Mouse (Mus musculus) limb, embryonic 12.5 days (tissue): Measurements from ENCODE around the gene 1500011B03Rik. TPM values are rescaled to one million over a fixed set of nuclear protein-coding genes. Genes with fewer than 3 reads are reported as not detected.

Source experiments
- ATAC-seq: fragments of 200-750 bp; cut with Nextera tagmentation; 2 replicates; pipeline ENCODE4 v1.8.0; 2017; ENCODE audit warnings: low read depth, moderate TSS enrichment; ENCODE audit not compliant: insufficient number of reproducible peaks, insufficient read depth, low FRiP score, low TSS enrichment
- H3K27ac ChIP-seq: fragments of 300-500 bp; sonication (generic); 2 replicates; pipeline ENCODE4 v1.5.1; 2016; ENCODE audit warnings: mild to moderate bottlenecking, moderate library complexity
- H3K27me3 ChIP-seq: fragments of 300-500 bp; sonication (generic); 2 replicates; pipeline ENCODE4 v1.6.1; 2016; ENCODE audit warnings: mild to moderate bottlenecking, moderate library complexity
- H3K36me3 ChIP-seq: fragments of 300-500 bp; sonication (generic); 2 replicates; pipeline ENCODE4 v1.6.1; 2016; ENCODE audit warnings: mild to moderate bottlenecking, moderate library complexity
- H3K4me1 ChIP-seq: fragments of 300-500 bp; sonication (generic); replicated peaks from 2 replicates; pipeline ENCODE4 v1.6.1; 2016
- H3K4me2 ChIP-seq: fragments of 300-500 bp; sonication (generic); 2 replicates; pipeline ENCODE4 v1.6.1; 2016; ENCODE audit warnings: mild to moderate bottlenecking, moderate library complexity
- H3K4me3 ChIP-seq: fragments of 300-500 bp; sonication (generic); replicated peaks from 2 replicates; pipeline ENCODE4 v1.5.1; 2016; ENCODE audit warnings: mild to moderate bottlenecking
- H3K9ac ChIP-seq: fragments of 300-500 bp; sonication (generic); replicated peaks from 2 replicates; pipeline ENCODE4 v1.6.1; 2016; ENCODE audit warnings: mild to moderate bottlenecking, moderate library complexity
- H3K9me3 ChIP-seq: fragments of 300-500 bp; sonication (generic); 2 replicates; pipeline ENCODE4 v1.6.1; 2016; ENCODE audit warnings: mild to moderate bottlenecking, moderate library complexity
- WGBS: fragments of 180-500 bp; shearing (Covaris S2); methylation state at CpG from one replicate; pipeline ENCODE4 v1.1.7; 2016; 5-methylcytosine and 5-hydroxymethylcytosine counted together
- polyA plus RNA-seq: library from polyadenylated mRNA; unstranded; fragments of >200 nt; fragmentation: Nextera tagmentation; extraction: Ambion mirVana; gene quantifications from 2 replicates; pipeline ENCODE4 v1.2.1, GENCODE M21; 2016

1500011B03Rik gene
- polyA plus RNA-seq, 1 experiment from 2014 or later, result 95.7 TPM

DNA sequence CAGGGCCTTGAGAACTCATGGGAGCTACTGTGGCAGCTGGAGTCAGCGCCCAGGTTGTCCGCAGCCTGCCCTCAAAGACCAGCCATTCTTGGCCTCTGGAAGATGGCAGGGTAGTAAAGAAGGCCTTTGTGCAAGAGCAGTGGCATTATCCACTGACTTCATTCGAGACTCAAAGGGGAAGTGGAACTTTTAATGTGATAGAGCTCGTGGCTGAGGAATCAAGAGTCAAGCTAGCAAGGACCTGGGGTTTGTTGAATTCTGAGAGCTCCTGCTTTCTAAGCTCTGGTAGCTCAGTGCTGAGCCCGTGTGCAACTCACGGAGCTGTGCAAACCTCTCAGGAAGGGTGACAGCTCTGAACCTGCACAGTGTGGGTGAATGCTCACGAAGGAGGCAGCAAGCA lies 42.4 kb downstream of the 1500011B03Rik start:
- ATAC-seq, result no peak
- Histone ChIP-seq H3K4me2 (no peak overlapping the region), H3K27ac (no peak overlapping the region), H3K4me1 (peaks cover 6% of the 10 kb centered on the region), H3K4me3 (no peak overlapping the region), H3K27me3 (no peaks in the 10 kb centered on the region), H3K9ac (no peak overlapping the region), H3K36me3 (peaks cover 9% of the 10 kb centered on the region; the same call in 1 of the 2 replicates), H3K9me3 (no peaks in the 10 kb centered on the region)
- 86% methylated on average over 7 of the region's 7 CpGs for WGBS

DNA sequence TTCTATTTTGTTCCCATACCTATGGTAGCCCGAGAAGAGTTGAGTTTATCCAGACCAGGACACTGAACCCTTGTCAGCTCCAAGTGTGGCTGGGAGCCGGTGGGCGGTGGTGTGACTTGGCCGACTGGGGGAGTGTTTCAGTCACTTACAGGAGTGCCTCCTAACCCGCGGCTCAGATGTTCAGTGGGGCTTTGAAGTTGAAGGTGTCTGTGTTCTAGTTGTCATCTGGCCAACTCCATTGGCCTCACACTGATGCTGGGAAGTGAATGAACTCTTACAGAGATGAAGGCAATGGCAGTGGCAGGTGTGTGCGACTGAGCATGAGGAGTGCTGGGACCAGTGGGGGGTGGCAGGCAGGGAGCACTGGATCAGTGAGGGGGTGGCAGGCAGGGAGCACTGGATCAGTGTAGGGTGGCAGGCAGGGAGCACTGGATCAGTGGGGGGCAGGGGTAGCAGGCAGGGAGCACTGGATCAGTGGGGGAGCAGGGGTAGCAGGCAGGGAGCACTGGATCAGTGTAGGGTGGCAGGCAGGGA lies 43.2 kb downstream of the 1500011B03Rik start:
- no peak for ATAC-seq
- peaks cover 11% of the 10 kb centered on the region for H3K4me1 ChIP-seq
- 63% methylated on average over 7 of the region's 7 CpGs for WGBS
- no peak overlapping the region for H3K9ac ChIP-seq
- H3K36me3 ChIP-seq, result 0 out of 2 replicates have a peak, but pooled peaks cover 3% of the 10 kb centered on the region
- no peaks in the 10 kb centered on the region for H3K9me3 ChIP-seq
- H3K27me3 ChIP-seq, result no peaks in the 10 kb centered on the region
- no peak overlapping the region for H3K4me3 ChIP-seq
- no peak overlapping the region for H3K4me2 ChIP-seq
- H3K27ac ChIP-seq, result no peak overlapping the region

DNA sequence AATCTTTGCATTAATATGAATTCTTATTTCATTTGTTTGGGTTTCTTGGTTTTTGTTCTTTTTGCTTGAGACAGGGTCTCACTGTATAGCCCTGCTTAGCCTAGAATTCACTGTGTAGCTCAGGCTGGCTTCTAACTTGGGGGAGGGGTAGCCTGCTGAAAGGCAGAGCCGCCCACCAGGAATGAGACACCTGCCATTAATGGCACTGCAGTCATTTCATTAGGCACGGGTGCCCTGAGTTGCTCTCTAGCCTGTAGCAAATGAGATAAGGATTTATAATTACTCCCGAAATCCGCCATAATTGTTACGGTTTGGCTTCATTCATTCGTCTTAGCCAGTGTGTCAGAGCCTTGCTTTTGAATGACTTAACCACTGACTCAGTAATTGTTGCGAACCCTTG lies 47.1 kb downstream of the 1500011B03Rik start:
- Histone ChIP-seq H3K27me3 (no peaks in the 10 kb centered on the region), H3K36me3 (no peaks in the 10 kb centered on the region), H3K27ac (no peak overlapping the region), H3K9ac (no peak overlapping the region), H3K4me1 (peaks cover 19% of the 10 kb centered on the region), H3K4me3 (0 out of 2 replicates have a peak overlapping the region, but pooled peaks have one; percentile 100), H3K4me2 (peak overlapping the region; percentile 90), H3K9me3 (no peaks in the 10 kb centered on the region)
- WGBS, result 74% methylated on average over 7 of the region's 7 CpGs
- no peak for ATAC-seq

DNA sequence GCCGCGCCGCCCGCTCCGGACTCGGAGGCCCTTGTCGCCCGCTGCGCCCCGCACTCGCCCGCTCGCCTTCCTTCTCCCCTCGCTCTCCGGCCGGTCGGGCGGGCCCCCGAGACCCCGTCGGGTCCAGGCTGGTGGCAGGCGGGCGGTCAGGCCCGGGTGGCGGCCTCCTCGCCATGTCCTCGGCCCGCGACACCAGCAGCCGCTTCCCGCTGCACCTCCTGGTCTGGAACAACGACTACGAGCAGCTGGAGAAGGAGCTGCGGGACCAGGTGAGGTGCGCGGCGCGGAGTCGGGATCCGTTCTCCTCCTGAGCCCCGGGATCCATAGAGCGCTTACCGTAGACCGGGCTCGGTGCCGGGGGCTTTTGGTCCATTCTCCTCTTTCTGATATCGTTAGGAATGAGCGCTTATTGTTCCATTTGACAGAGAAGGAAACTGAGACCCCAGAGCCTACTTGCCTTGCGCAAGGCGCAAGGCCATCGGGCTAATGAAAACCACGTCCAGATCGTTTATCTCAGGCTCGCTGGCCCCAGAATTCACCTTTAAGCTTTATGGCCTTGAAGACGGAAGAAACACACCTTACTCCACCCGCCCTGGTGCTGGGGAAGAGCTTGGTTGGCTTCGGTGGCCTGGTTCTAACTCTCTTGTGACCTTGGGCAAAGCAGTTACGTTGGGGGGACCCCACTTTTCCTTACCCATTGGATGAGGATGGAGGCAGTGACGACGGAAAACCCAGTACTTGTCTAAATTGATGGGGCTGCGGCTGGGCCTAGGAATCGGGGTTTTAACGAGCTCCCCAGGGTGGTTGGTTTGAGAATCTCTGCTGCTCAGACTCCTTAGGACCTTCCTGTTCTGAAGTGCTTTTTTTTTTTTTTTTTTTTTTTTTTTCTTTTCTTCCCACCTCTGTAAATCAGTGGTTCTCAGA lies 48.0 kb downstream of the 1500011B03Rik start, which contains the start of gene Git2:
Gene Git2 (minus strand): TSS at position 462 of the 924 bp plus-strand sequence.
- H3K9me3 ChIP-seq, result no peaks in the 10 kb centered on the region
- H3K9ac ChIP-seq, result peak within 1 kb of the TSS; percentile 92
- H3K27me3 ChIP-seq, result no peaks in the 10 kb centered on the region
- WGBS, result under 1% methylated on average over 53 of the region's 63 CpGs
- no peaks in the 10 kb centered on the region for H3K36me3 ChIP-seq
- peaks cover 19% of the 10 kb centered on the region for H3K4me1 ChIP-seq
- 0 out of 2 replicates have a peak, but pooled peaks have one; percentile 1 for ATAC-seq
- peak within 1 kb of the TSS; percentile 94 for H3K27ac ChIP-seq
- H3K4me2 ChIP-seq, result peak within 1 kb of the TSS; percentile 90
- peak within 1 kb of the TSS; percentile 100 for H3K4me3 ChIP-seq

DNA sequence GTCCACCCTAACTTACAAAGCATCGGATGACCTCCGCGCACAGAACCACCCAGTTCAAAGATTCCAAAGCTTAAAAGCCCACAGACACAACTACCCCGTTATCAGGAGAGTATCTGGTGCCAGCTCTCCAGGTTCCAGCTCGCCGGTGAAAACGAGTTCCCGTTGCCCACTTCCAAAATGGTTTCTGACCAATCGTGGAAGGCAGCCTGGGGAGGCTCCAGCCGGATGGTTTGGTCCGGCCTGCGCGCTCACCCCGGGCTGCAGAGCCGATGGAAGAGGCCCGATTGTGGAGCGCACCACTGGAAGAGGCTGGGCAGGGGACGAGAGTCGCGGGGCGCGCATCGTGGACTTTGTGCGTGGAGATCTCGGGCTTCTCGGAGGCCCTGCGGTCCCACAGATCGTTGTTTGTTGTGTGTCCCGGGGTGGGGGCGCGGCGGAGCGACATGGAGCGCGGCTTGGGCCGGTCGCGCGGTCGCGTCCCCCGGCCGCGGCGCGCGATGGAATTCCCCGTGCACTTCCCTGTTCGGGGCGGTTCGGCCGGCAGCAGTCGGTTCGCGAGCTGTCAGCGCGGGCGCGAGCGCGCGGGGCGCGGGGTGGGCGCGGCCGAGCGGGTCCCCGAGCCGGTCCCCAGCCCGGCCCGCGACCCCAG lies 48.7 kb downstream of the 1500011B03Rik start, which contains the start of gene Ankrd13a:
Gene Ankrd13a (plus strand): TSS at position 275 of the 649 bp plus-strand sequence.
- peak within 1 kb of the TSS; percentile 90 for H3K4me2 ChIP-seq
- WGBS, result under 1% methylated on average over 64 of the region's 73 CpGs
- H3K9ac ChIP-seq, result peak within 1 kb of the TSS; percentile 92
- ATAC-seq, result peak; percentile 69
- no peaks in the 10 kb centered on the region for H3K9me3 ChIP-seq
- H3K4me1 ChIP-seq, result peaks cover 19% of the 10 kb centered on the region
- peak within 1 kb of the TSS; percentile 94 for H3K27ac ChIP-seq
- no peaks in the 10 kb centered on the region for H3K36me3 ChIP-seq
- H3K4me3 ChIP-seq, result peak within 1 kb of the TSS; percentile 100
- H3K27me3 ChIP-seq, result no peaks in the 10 kb centered on the region

DNA sequence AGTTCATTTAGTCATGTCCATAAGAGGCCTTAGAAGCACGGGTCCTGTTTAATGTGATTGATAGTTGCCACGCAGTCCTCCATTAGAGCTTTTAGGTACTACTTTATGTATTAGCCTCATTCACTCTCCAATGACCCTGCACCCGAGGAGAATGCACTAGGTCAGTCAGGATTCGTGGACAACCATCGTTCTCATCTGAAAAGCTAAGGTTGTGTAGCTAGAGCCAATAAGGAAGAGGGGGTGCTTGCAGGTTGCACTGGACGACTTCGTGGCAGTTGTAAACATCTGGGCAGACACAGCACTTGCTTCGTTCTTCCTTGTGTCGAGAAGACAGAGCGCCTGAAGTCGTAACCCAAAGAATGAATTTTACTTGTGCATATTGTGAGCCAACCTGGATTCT lies 49.5 kb downstream of the 1500011B03Rik start:
- H3K27ac ChIP-seq, result peak overlapping the region; percentile 94
- H3K4me2 ChIP-seq, result peak overlapping the region; percentile 90
- ATAC-seq, result no peak
- H3K27me3 ChIP-seq, result no peaks in the 10 kb centered on the region
- 4% methylated on average over 11 of the region's 11 CpGs for WGBS
- H3K36me3 ChIP-seq, result peaks cover 1% of the 10 kb centered on the region; the same call in 1 of the 2 replicates
- no peaks in the 10 kb centered on the region for H3K9me3 ChIP-seq
- H3K4me1 ChIP-seq, result peaks cover 19% of the 10 kb centered on the region
- peak overlapping the region; percentile 92 for H3K9ac ChIP-seq
- H3K4me3 ChIP-seq, result peak overlapping the region; percentile 100

DNA sequence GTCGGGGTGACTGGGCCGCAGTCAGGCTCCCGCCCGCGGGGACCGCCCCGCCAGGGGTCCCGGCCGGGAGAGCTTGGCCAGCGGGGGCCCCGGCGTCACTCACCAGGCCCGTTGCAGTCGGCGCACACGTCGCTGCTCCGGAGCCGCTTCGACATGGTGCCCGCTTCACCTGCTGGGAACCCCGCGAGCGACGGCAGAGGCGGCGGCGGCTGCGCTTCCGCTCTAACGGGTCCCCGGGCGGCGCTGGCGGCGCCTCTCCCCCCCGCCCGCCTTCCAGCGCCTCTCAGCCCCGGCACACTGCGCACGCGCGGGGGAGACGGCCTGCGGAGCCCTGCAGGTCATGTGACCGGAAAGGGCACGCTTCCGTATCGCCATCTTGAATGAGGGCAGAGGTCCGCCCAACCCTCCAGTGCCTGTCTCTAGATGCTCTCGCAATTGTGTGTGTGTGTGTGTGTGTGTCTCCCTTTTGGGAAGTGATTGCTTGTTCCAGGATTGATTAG lies 50.0 kb downstream of the 1500011B03Rik start:
- WGBS, result under 1% methylated on average over 52 of the region's 52 CpGs
- no peaks in the 10 kb centered on the region for H3K9me3 ChIP-seq
- peak overlapping the region; percentile 96 for H3K9ac ChIP-seq
- peak; percentile 69 for ATAC-seq
- H3K4me3 ChIP-seq, result peak overlapping the region; percentile 100
- H3K4me1 ChIP-seq, result peaks cover 19% of the 10 kb centered on the region
- H3K4me2 ChIP-seq, result peak overlapping the region; percentile 90
- H3K27ac ChIP-seq, result peak overlapping the region; percentile 94
- H3K27me3 ChIP-seq, result no peaks in the 10 kb centered on the region
- peaks cover 4% of the 10 kb centered on the region; the same call in 1 of the 2 replicates for H3K36me3 ChIP-seq

DNA sequence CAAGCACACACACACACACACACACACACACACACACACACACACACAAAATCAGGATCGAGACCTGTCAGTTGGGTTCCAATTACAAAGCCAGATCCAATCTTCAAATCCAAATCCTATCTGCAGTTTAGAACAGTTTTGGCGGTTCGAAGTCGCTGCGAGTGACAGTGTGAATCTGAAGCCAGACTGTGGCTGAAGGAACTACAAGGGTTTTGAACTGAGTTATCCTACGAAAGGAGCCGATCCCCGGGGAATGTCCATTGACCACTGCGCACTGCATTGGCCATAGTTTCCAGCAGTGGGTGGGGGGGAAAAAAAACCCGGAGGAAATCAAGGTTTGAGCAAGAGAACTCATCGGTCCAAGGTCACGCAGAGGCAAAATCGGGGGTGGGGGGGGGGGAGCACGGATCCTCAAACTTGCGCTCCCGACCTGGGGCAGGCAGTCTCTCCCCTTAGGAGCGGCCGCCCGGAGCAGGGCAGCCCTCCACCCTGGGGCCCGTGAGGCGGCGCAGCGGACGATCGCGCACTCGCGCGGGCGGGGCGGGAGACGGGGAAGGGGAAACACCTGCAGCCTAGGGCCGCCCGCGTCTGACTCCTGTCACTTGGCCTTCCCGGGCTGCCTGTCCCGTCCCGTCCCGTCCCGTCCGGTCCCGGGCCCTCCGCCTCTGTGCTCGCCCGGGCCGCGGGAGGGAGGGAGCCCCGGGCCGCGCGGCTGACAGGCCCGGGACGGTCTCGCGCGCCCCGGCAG lies 50.6 kb downstream of the 1500011B03Rik start:
- H3K9me3 ChIP-seq, result no peaks in the 10 kb centered on the region
- ATAC-seq, result peak; percentile 56
- peak overlapping the region; percentile 100 for H3K4me3 ChIP-seq
- peaks cover 19% of the 10 kb centered on the region for H3K4me1 ChIP-seq
- peak overlapping the region; percentile 90 for H3K4me2 ChIP-seq
- peak overlapping the region; percentile 96 for H3K9ac ChIP-seq
- H3K27ac ChIP-seq, result peak overlapping the region; percentile 85
- WGBS, result 2% methylated on average over 31 of the region's 57 CpGs
- H3K36me3 ChIP-seq, result peaks cover 4% of the 10 kb centered on the region; the same call in 1 of the 2 replicates
- H3K27me3 ChIP-seq, result no peaks in the 10 kb centered on the region

DNA sequence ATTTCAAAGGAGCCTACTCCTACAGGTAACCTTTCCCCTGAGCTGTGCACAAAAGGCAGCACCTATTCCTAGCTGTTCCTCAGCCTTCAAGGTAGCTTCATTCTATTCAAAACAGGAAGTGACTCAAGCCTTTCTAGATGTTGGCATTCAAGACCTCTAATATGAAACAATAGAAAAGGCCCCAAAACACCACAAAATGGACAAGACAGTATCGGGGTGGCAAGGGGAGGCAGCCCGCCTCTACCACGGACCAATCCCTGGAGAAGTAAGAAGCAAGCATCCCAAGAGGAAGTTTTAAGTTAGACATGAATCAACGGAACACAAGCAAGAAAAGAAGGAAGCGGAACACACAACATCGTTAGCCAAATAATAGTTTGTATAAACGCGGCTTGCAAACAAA lies 51.5 kb downstream of the 1500011B03Rik start:
- Histone ChIP-seq H3K27me3 (no peaks in the 10 kb centered on the region), H3K4me1 (peaks cover 19% of the 10 kb centered on the region), H3K36me3 (peaks cover 4% of the 10 kb centered on the region; the same call in 1 of the 2 replicates), H3K27ac (no peak overlapping the region), H3K4me2 (peak overlapping the region; percentile 90), H3K4me3 (peak overlapping the region; percentile 100), H3K9me3 (no peaks in the 10 kb centered on the region), H3K9ac (0 out of 2 replicates have a peak overlapping the region, but pooled peaks have one; percentile 96)
- no peak for ATAC-seq
- WGBS, result 82% methylated on average over 8 of the region's 8 CpGs

DNA sequence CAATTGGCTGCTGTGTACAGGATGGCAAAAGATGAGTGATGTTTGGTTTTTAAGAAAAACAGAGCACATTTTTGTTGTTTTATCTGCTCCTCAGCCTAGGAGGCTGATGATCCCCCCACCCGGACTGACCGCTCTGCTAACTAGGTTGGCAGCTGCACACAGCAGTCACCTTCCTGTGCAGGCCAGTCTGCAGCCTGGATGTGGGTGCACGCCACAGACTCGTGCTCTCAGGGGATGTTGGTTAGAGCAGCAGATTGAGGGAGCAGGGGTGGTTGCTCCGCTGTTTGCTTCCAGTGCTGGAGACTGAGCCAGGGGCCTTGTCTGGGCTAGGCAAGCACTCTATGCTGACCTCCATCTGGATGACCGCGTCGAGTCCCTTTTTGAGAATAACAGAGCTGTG lies 53.5 kb downstream of the 1500011B03Rik start:
- Histone ChIP-seq H3K27me3 (no peaks in the 10 kb centered on the region), H3K4me1 (peaks cover 8% of the 10 kb centered on the region), H3K36me3 (peaks cover 15% of the 10 kb centered on the region), H3K9ac (no peak overlapping the region), H3K4me2 (no peak overlapping the region), H3K9me3 (no peaks in the 10 kb centered on the region), H3K4me3 (no peak overlapping the region), H3K27ac (no peak overlapping the region)
- ATAC-seq, result no peak
- 91% methylated on average over 8 of the region's 8 CpGs for WGBS
